Comparison of ENCODE assay signal across 9 mouse cellular contexts in genomic region chr9:79270256-79270655, GRCm38 (mm10).
DNase-seq lines count a peak whose midpoint lies in the region; ATAC-seq and TF ChIP-seq lines count a peak whose summit lies in the region.
"Had no signal": no experiment of that assay in that cellular context is flagged by ENCODE, and none has a peak within 500 bp of the region (broad histone marks: within the 10 kb centered on the region; RNA-seq: fewer than 3 reads in every experiment).

No protein-coding gene starts in this region.

- peak; percentile 3 to 5 for DNase-seq in kidney, adult 8-10 months
- DNase-seq in Muller cell, postnatal 12 days (ENCODE audit: inconsistent ontology term): peak; percentile 90
- DNase-seq in brain, embryonic 14.5 days (ENCODE audit: low read depth): peak; percentile 81
- peak; percentile 17 for DNase-seq in gastrocnemius, postnatal 25 days
- no peak for DNase-seq in ovary, postnatal 10 days (ENCODE audit: low spot score)

- H3K9me3 ChIP-seq in kidney, embryonic 16.5 days (ENCODE audit: low read length): no peaks in the 10 kb centered on the region
- no peaks in the 10 kb centered on the region for H3K9me3 ChIP-seq in neural tube, embryonic 15.5 days (replicated peaks)
- H3K9me3 ChIP-seq: embryonic facial prominence, embryonic 12.5 days had no signal

- TF ChIP-seq POLR2A in brain, embryonic 14.5 days (IDR thresholded peaks at IDR 0.05; ENCODE audit: borderline replicate concordance, extremely low read depth, insufficient read depth, insufficient read length, poor library complexity, severe bottlenecking): no peak

- TF ChIP-seq CTCF in brain, embryonic 14.5 days (IDR thresholded peaks at IDR 0.05; ENCODE audit: borderline replicate concordance, extremely low read depth, insufficient read depth, insufficient read length): no peak

- ATAC-seq in kidney, embryonic 16.5 days (ENCODE audit: low FRiP score, low TSS enrichment): no peak
- ATAC-seq in neural tube, embryonic 15.5 days (ENCODE audit: low FRiP score): no peak; the same call in 1 of the 2 replicates
- ATAC-seq: Patski had no signal

- no peaks in the 10 kb centered on the region for H3K36me3 ChIP-seq in kidney, embryonic 16.5 days (ENCODE audit: insufficient read depth, low read length)
- H3K36me3 ChIP-seq in neural tube, embryonic 15.5 days: no peaks in the 10 kb centered on the region
- H3K36me3 ChIP-seq: embryonic facial prominence, embryonic 12.5 days had no signal

- H3K4me2 ChIP-seq in kidney, embryonic 16.5 days (replicated peaks; ENCODE audit: low read depth, low read length): no peak overlapping the region
- H3K4me2 ChIP-seq in neural tube, embryonic 15.5 days: no peak overlapping the region
- H3K4me2 ChIP-seq: embryonic facial prominence, embryonic 12.5 days had no signal

- H3K4me3 ChIP-seq in kidney, embryonic 16.5 days (ENCODE audit: low read length): no peak overlapping the region
- no peak overlapping the region for H3K4me3 ChIP-seq in neural tube, embryonic 15.5 days (replicated peaks)
- H3K4me3 ChIP-seq: embryonic facial prominence, embryonic 12.5 days had no signal

- WGBS in kidney, embryonic 16.5 days: 65% methylated on average over 2 of the region's 2 CpGs
- WGBS in neural tube, embryonic 15.5 days: 83% methylated on average over 2 of the region's 2 CpGs

- H3K9ac ChIP-seq in kidney, embryonic 16.5 days (replicated peaks; ENCODE audit: low read length): no peak overlapping the region
- no peak overlapping the region for H3K9ac ChIP-seq in neural tube, embryonic 15.5 days (replicated peaks)
- H3K9ac ChIP-seq: embryonic facial prominence, embryonic 12.5 days had no signal

- no peak overlapping the region for H3K27ac ChIP-seq in kidney, embryonic 16.5 days (ENCODE audit: low read length)
- no peak overlapping the region for H3K27ac ChIP-seq in neural tube, embryonic 15.5 days (replicated peaks)
- H3K27ac ChIP-seq: embryonic facial prominence, embryonic 12.5 days had no signal

- no peaks in the 10 kb centered on the region for H3K27me3 ChIP-seq in kidney, embryonic 16.5 days (ENCODE audit: insufficient read depth, low read length)
- no peaks in the 10 kb centered on the region for H3K27me3 ChIP-seq in neural tube, embryonic 15.5 days (replicated peaks)
- H3K27me3 ChIP-seq: embryonic facial prominence, embryonic 12.5 days; Patski had no signal

- no peaks in the 10 kb centered on the region for H3K4me1 ChIP-seq in kidney, embryonic 16.5 days (ENCODE audit: insufficient read depth, low read length)
- 0 out of 2 replicates have a peak, but pooled peaks cover 2% of the 10 kb centered on the region for H3K4me1 ChIP-seq in neural tube, embryonic 15.5 days
- H3K4me1 ChIP-seq: embryonic facial prominence, embryonic 12.5 days had no signal
